Mouse (Mus musculus): ENCODE results near the gene Tmem223. TPM values are rescaled to one million over a fixed set of nuclear protein-coding genes. Genes with fewer than 3 reads are reported as not detected.

The Tmem223 gene
- polyA plus RNA-seq, 1 experiment from 2014 or later, result 117 TPM

GRCm38 (mm10) chr19:8821146-8821545, 50.4 kb downstream of the Tmem223 start:
- WGBS, result under 1% methylated on average over 7 of the region's 7 CpGs
- no peak for DNase-seq (ENCODE audit: low spot score)
- Histone ChIP-seq H3K27me3 (ENCODE audit: control insufficient read depth, insufficient read depth, low read length) (no peaks in the 10 kb centered on the region), H3K4me2 (replicated peaks; ENCODE audit: low read depth) (peak overlapping the region; percentile 74), H3K4me1 (replicated peaks; ENCODE audit: control insufficient read depth, insufficient read depth) (no peaks in the 10 kb centered on the region), H3K9ac (ENCODE audit: low read length) (peak overlapping the region; percentile 96), H3K27ac (replicated peaks) (peak overlapping the region; percentile 99; the same call in 1 of the 2 replicates), H3K4me3 (ENCODE audit: low read depth, low read length) (peak overlapping the region; percentile 99), H3K9me3 (ENCODE audit: control insufficient read depth, low read length) (no peaks in the 10 kb centered on the region), H3K36me3 (ENCODE audit: control insufficient read depth, insufficient read depth, low read length) (peaks cover 19% of the 10 kb centered on the region)
- no peak for ATAC-seq (ENCODE audit: low FRiP score, low TSS enrichment)
- TF ChIP-seq EP300 (optimal IDR thresholded peaks at IDR 0.05) (no peak), CTCF (IDR thresholded peaks at IDR 0.05; ENCODE audit: low read depth) (no peak)

Small RNAs within 50 kb of the gene (microRNA-seq; reads per million reads assigned to microRNA genes)
- not detected for gene Mir6992

Other genes with a start within 250 kb of the Tmem223 start
- 0.06 TPM in 1 of 2 replicates, not detected in the other for gene Slc22a8, start 179.7 kb upstream of the Tmem223 start, polyA plus RNA-seq (2015; fragmentation: Nextera tagmentation; extraction: Ambion mirVana)
- gene Slc22a6, start 153.0 kb upstream of the Tmem223 start, polyA plus RNA-seq (2015; fragmentation: Nextera tagmentation; extraction: Ambion mirVana), result not detected in 2 replicates
- gene Chrm1, start 107.2 kb upstream of the Tmem223 start, polyA plus RNA-seq (2015; fragmentation: Nextera tagmentation; extraction: Ambion mirVana), result 1.4 and 1.8 TPM in 2 replicates
- 82.5 and 87.0 TPM in 2 replicates for gene Slc3a2, start 47.6 kb upstream of the Tmem223 start, polyA plus RNA-seq (2015; fragmentation: Nextera tagmentation; extraction: Ambion mirVana)
- gene Wdr74, start 35.2 kb upstream of the Tmem223 start, polyA plus RNA-seq (2015; fragmentation: Nextera tagmentation; extraction: Ambion mirVana), result 55.6 and 55.7 TPM in 2 replicates
- gene 1700092M07Rik, start 30.3 kb upstream of the Tmem223 start, polyA plus RNA-seq (2015; fragmentation: Nextera tagmentation; extraction: Ambion mirVana), result 0.59 and 0.62 TPM in 2 replicates
- 81.9 and 82.2 TPM in 2 replicates for gene Stx5a, start 29.6 kb upstream of the Tmem223 start, polyA plus RNA-seq (2015; fragmentation: Nextera tagmentation; extraction: Ambion mirVana)
- 57.5 and 61.6 TPM in 2 replicates for gene Nxf1, start 13.9 kb upstream of the Tmem223 start, polyA plus RNA-seq (2015; fragmentation: Nextera tagmentation; extraction: Ambion mirVana)
- 95.2 and 98.4 TPM in 2 replicates for gene Tmem179b, start 3.5 kb downstream of the Tmem223 start, polyA plus RNA-seq (2015; fragmentation: Nextera tagmentation; extraction: Ambion mirVana)
- 9.7 and 10.5 TPM in 2 replicates for gene Taf6l, start 15.4 kb downstream of the Tmem223 start, polyA plus RNA-seq (2015; fragmentation: Nextera tagmentation; extraction: Ambion mirVana)
- 103 and 108 TPM in 2 replicates for gene Polr2g, start 27.6 kb downstream of the Tmem223 start, polyA plus RNA-seq (2015; fragmentation: Nextera tagmentation; extraction: Ambion mirVana)
- gene Zbtb3, start 31.6 kb downstream of the Tmem223 start, polyA plus RNA-seq (2015; fragmentation: Nextera tagmentation; extraction: Ambion mirVana), result 2.3 TPM in 2 replicates
- gene Ttc9c, start 48.3 kb downstream of the Tmem223 start, polyA plus RNA-seq (2015; fragmentation: Nextera tagmentation; extraction: Ambion mirVana), result 20.8 and 23.1 TPM in 2 replicates
- 3.6 and 3.9 TPM in 2 replicates for gene Hnrnpul2, start 49.0 kb downstream of the Tmem223 start, polyA plus RNA-seq (2015; fragmentation: Nextera tagmentation; extraction: Ambion mirVana)
- gene AC129217.1, start 58.8 kb downstream of the Tmem223 start, polyA plus RNA-seq (2015; fragmentation: Nextera tagmentation; extraction: Ambion mirVana), result not detected in 2 replicates
- 75.9 and 79.4 TPM in 2 replicates for gene Bscl2, start 66.5 kb downstream of the Tmem223 start, polyA plus RNA-seq (2015; fragmentation: Nextera tagmentation; extraction: Ambion mirVana)
- 7.7 and 8.6 TPM in 2 replicates for gene Gng3, start 68.2 kb downstream of the Tmem223 start, polyA plus RNA-seq (2015; fragmentation: Nextera tagmentation; extraction: Ambion mirVana)
- gene Lrrn4cl, start 79.8 kb downstream of the Tmem223 start, polyA plus RNA-seq (2015; fragmentation: Nextera tagmentation; extraction: Ambion mirVana), result 2.3 and 2.6 TPM in 2 replicates
- 195 TPM in 2 replicates for gene Ubxn1, start 100.5 kb downstream of the Tmem223 start, polyA plus RNA-seq (2015; fragmentation: Nextera tagmentation; extraction: Ambion mirVana)
- 81.2 and 85.2 TPM in 2 replicates for gene Uqcc3, start 109.9 kb downstream of the Tmem223 start, polyA plus RNA-seq (2015; fragmentation: Nextera tagmentation; extraction: Ambion mirVana)
- 47.2 and 47.8 TPM in 2 replicates for gene Lbhd1, start 112.7 kb downstream of the Tmem223 start, polyA plus RNA-seq (2015; fragmentation: Nextera tagmentation; extraction: Ambion mirVana)
- not detected in 2 replicates for gene Gm49403, start 112.9 kb downstream of the Tmem223 start, polyA plus RNA-seq (2015; fragmentation: Nextera tagmentation; extraction: Ambion mirVana)
- 48.2 and 49.9 TPM in 2 replicates for gene 1810009A15Rik, start 117.9 kb downstream of the Tmem223 start, polyA plus RNA-seq (2015; fragmentation: Nextera tagmentation; extraction: Ambion mirVana)
- gene Gm49416, start 117.9 kb downstream of the Tmem223 start, polyA plus RNA-seq (2015; fragmentation: Nextera tagmentation; extraction: Ambion mirVana), result not detected in 2 replicates
- gene Ints5, start 122.0 kb downstream of the Tmem223 start, polyA plus RNA-seq (2015; fragmentation: Nextera tagmentation; extraction: Ambion mirVana), result 19.1 and 19.5 TPM in 2 replicates
- gene Ganab, start 127.1 kb downstream of the Tmem223 start, polyA plus RNA-seq (2015; fragmentation: Nextera tagmentation; extraction: Ambion mirVana), result 32.3 and 33.3 TPM in 2 replicates
- gene B3gat3, start 149.4 kb downstream of the Tmem223 start, polyA plus RNA-seq (2015; fragmentation: Nextera tagmentation; extraction: Ambion mirVana), result 24.7 and 26.1 TPM in 2 replicates
- 3.0 and 3.6 TPM in 2 replicates for gene Rom1, start 158.4 kb downstream of the Tmem223 start, polyA plus RNA-seq (2015; fragmentation: Nextera tagmentation; extraction: Ambion mirVana)
- 24.6 and 26.6 TPM in 2 replicates for gene Eml3, start 158.6 kb downstream of the Tmem223 start, polyA plus RNA-seq (2015; fragmentation: Nextera tagmentation; extraction: Ambion mirVana)
- gene Mta2, start 170.9 kb downstream of the Tmem223 start, polyA plus RNA-seq (2015; fragmentation: Nextera tagmentation; extraction: Ambion mirVana), result 68.0 and 69.3 TPM in 2 replicates
- gene Tut1, start 182.9 kb downstream of the Tmem223 start, polyA plus RNA-seq (2015; fragmentation: Nextera tagmentation; extraction: Ambion mirVana), result 14.9 and 15.8 TPM in 2 replicates
- gene Eef1g, start 196.0 kb downstream of the Tmem223 start, polyA plus RNA-seq (2015; fragmentation: Nextera tagmentation; extraction: Ambion mirVana), result 240 and 247 TPM in 2 replicates
- gene Ahnak, start 218.3 kb downstream of the Tmem223 start, polyA plus RNA-seq (2015; fragmentation: Nextera tagmentation; extraction: Ambion mirVana), result 86.6 and 103 TPM in 2 replicates